Mouse (Mus musculus) 3T3-L1 (cell line): Measurements from ENCODE around the gene Top3a.

Source experiments
- DNase-seq: peaks from one replicate; pipeline ENCODE4 v3.0.0-alpha.2; 2015; ENCODE audit warnings: low read depth, low spot score

The Top3a gene

DNA sequence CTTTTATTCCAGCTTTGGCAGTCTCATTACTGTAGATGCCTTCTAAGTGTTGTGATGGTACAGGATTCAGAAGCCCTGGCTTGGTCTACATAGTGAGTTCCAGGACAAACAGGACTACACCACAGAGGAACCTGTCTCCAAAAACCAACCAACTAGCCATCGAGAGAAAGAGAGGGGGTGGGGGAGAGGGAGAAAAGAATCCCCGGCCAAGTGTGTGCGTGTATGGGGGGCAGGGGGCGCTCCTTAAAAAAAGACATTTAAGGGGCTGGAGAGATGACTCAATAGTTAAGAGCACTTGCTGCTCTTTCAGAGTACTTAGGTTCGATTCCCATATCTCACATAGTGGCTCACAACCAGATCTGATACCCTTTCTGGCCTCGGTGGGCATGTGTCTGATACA lies 1.6 kb downstream of the Top3a start:
- no peak for DNase-seq

DNA sequence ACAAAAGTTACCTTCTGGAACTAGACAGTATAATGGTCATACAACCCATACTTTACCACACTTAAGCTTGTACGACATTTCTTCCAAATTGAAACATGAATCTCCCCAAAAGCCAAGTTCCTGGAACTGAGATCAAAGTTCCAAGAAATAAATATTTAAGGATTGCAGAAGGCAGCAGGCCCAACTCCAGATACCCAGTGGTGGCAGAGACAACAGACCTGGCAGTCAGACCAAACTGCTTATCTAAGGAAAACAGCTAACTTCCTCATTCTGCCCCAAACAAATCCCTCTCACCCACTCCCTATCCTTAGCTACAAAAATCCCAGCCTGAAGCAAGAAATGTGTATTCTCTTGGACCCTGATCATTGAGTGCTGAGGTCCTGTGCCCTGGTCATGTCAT lies 2.3 kb downstream of the Top3a start:
- no peak for DNase-seq

DNA sequence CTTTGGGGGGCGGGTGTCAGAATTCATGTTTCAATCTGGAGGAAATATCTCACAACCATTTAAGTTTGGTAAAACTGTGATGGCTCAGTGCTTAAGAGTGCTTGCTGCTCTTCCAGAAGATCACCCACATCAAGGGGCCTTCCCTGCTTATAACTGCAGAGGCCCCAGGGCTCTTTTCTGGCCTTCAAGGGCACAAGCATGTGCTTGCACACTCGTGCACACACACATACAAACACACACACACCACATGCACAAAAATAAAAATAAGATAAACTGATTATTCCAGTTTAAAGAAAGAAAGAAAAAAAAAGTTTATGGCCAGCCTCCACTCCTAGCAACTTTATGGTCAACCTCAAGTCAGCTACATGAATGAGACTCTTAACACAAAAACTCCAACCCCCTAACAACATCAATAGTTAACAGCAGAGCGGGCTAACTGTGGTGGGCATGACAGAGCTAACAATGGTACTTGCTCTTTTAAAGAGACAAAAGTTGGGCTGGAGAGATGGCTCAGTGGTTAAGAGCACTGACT lies 2.9 kb downstream of the Top3a start:
- no peak for DNase-seq

DNA sequence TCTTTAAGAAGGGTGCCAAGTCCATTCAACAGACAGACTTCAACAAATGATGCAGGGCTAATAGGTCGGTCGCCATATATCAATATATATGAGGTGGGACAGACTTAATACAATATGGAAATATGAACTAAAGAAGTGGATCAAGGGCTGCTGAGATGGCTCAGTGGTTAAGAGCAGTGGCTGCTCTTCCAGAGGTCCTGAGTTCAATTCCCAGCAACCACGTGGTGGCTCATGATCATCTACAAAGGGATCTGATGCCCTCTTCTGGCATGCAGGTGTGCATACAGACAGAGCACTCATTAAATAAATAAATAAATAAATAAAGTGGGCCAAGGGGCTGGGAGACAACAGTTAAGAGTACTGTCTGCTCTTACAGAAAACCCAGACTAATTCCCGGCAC lies 5.0 kb downstream of the Top3a start:
- no peak for DNase-seq

DNA sequence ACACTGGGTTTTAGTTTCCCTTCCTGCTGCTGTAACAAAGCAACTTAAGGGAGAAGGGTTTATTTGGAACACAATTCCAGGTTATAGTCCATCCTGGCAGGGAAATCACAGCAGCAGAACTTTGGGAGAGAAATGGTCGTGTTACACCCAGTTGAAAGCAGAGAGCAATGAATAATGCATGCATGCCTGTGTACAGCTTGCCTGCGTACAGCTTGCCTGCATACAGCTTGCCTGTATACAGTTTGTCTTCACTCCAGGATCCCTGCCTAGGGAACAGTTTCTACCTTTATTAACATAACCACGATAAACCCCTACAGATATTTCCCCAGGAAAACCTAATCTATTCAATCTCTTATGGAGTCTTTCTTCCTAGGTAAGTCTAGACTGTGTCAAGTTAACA lies 6.4 kb downstream of the Top3a start:
- DNase-seq = no peak

DNA sequence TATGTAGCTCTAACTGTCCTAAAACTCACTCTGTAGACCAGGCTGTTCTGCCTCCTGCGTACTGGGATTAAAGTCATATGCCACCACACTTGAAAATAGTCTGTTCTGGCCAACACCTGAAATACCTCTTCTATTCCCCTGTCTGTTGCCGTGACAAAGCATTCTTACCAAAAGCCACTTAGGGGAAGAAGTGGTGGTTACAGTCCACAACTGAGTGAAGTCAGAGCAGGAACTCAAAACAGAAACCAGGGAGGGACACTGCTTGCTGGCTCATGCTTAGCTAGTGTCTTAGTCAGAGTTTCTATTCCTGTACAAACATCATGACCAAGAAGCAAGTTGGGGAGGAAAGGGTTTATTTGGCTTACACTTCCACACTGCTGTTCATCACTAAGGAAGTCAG lies 7.8 kb downstream of the Top3a start:
- DNase-seq = no peak

DNA sequence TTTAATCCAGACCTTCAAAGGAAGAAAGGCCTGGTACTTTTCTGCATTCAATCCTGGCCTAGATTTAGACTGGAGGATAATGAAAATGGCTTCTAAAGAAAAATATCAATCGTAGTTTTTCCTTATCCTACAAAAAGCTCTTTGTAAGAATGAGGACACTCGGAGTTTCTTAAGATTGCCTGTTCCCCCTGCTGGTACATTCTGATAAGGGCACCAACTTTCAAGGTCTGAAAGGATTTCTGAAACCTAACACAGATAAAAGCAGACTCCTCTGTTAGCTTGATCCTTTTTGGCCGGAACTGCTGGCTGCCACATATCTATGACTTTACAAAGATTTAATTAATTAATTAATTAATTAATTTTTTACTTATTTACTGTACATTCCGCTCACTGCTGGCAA lies 10.2 kb downstream of the Top3a start:
- peak; percentile 41 for DNase-seq

DNA sequence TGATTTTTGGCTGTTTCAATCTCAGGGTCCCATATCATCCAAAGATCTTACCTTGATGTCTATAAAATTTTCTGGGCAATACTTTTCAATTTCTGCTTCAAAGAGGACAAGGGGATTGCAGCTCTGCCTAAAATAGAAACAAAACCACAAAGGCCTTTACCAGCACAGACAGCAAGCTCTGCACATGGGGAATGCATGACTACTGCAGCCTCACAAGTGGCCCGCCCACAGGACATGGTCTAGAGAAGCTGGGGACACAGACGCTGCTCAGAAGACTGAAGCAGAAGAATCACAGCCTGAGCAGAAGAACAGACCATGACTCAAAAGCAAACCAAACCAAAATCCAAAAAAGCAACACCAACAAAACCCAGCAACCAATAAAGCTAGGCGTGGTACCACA lies 15.5 kb downstream of the Top3a start:
- DNase-seq = no peak

DNA sequence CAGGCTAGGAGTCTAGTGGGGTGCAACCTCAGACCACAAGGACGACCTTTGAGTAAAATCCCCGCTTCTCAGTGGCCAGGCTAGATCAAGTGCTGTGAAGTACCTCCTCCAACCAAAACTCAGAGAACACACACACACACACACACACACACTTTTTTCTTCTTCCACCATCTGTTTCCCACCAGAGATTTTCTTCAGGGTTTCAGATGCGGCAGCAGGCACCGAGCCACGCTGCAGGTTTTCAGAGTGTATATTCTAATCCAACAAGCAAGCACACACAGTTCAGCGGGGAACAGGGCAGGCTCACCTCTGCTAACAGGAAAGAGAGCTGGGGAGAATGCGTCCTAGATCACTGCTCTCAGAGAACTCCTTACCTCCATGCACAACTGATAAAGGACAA lies 21.6 kb downstream of the Top3a start:
- no peak for DNase-seq

DNA sequence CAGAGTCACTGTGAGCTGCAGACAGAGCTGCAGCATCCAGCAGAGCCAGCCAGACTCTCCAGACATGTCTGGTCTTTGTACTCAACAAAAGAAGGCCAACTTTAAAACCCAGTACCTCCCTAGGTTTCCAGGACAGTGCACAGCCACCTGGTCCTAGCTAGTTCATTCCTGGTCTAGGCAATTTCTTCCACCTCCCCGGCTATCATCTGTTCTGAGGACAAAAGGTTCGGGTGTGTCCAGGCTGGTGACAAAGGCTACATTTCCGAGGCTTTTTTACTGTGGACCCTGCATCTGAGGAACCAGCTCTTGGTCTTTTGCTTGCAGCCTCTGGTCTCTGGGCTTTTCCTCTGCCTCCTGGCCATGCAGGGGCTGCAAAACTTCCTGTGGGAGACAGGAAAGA lies 36.8 kb downstream of the Top3a start:
- no peak for DNase-seq

DNA sequence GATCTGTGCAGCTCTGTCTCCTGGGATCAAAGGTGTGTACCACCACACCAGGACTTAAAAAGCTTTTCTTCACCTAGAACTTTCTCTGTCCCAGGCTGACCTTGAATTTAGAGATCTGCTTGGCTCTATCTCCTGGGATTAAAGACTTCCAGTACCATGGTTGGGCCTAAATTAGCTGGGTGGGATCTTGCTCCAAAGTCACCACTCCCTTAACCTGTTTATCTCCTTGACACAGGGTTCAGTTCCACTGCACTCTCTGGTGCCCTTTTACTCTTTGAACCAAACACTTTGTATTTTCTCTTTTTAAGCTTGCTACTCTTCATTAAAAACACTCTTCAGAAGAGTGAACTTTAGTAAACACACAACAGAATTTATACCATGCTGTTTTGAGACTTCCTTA lies 39.7 kb downstream of the Top3a start:
- no peak for DNase-seq

DNA sequence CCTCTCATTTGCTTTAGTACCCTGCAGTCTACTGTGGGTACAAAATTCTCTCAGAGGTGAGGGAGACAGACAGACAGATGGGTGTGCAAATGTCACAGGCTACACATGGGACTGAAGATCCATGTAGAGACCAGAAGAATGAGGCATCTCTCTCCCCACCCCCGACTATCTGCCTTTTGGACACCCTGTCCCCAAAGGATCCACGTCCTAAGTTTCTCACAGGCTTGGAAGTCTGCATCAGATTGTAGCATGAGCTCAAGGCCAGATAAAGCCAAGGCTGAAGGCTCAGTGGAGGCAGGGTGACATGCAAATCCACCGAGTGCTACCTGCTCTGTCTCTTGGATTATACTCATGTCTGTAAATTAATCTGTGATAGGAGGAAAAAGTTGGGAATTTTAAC lies 40.7 kb downstream of the Top3a start:
- DNase-seq = no peak

DNA sequence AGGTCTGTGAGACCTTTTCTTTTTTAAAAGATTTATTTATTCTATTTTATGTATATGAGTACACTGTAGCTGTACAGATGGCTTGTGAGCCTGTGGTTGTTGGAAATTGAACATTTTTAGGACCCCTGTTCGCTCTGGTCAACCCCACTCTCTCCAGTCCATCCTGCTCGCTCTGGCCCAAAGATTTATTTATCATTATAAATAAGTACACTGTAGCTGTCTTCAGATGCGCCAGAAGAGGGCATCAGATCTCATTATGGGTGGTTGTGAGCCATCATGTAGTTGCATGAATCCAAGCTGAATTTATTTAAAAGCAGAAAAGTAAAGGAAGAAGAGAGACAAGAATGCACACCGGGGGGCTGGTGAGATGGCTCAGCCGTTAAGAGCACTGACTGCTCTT lies 42.0 kb downstream of the Top3a start:
- DNase-seq = no peak

DNA sequence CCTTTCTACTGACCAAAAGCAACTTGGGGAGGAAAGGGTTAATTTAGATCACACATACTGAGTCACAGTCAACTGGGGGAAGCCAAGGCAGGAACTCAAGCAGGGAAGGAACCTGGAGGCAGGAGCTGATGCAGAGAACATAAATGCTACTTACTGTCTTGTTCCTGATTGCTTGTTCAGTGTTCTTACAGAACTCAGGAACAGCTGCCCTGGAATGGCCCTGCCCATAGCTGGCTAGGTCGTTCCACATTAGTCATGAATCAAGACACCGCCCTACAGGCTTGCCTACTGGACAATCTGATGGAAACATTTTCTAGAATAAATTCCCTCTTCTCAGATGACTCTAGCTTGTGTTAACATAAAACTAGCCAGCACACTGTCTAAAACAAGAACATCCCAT lies 43.0 kb downstream of the Top3a start:
- DNase-seq = peak; percentile 70

DNA sequence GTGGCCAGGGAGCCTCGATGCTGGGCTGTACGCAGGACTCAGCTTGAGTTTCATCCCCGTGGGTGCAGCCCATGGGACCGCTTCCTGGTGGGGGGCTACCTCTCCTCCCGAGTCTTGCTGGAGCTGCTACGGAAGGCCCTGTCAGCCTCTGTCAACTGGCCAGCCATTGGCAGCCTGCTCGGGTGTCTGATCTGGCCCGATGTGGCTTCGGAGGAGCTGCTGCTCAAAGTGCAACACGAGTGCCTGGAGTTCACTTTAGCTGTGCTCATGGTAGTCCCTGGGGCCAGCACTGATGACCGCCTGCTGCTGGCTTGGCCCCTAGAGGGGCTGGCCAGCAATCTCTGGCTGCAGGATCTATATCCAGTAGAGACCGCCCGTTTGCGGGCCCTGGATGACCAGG lies 45.9 kb downstream of the Top3a start:
- no peak for DNase-seq

DNA sequence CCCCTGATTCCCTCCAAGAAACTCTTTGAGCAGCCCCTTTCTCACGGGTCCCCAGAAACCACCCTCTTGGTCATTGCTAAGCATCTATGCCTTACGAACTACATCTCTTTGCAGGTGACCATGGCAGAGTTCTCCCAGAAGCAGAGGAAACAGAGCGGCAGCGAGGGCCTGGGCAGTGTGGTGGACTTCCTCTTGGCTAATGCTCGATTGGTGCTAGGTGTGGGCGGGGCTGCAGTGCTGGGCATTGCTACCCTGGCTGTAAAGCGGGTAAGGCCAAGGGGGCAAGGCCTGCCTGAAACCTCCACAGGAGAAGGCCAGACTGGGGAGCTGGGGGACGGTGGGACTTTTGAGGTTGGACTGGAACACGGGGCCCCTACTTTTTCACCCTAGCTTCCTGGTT lies 47.0 kb downstream of the Top3a start:
- no peak for DNase-seq

DNA sequence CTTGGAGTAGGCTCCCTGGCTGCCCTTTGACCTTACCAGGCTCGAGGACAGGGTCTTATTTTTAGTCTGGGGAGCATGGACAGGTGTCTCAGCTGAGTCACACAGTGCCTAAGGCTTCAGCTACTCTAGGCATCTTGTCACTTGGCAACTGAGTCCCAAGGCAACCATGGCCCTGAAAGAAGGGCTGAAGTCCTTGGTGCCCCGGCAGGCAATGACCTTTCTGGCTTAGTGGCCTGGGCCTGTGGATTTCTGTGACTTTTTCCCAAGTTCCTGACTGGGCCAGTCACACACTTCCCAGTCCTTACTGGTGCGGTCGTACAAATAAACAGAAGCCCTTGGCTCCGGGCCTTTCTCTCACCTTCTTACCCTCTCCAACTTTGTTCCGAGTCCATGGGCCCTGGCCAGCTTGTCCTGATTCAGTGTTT lies 47.9 kb downstream of the Top3a start:
- DNase-seq = no peak

DNA sequence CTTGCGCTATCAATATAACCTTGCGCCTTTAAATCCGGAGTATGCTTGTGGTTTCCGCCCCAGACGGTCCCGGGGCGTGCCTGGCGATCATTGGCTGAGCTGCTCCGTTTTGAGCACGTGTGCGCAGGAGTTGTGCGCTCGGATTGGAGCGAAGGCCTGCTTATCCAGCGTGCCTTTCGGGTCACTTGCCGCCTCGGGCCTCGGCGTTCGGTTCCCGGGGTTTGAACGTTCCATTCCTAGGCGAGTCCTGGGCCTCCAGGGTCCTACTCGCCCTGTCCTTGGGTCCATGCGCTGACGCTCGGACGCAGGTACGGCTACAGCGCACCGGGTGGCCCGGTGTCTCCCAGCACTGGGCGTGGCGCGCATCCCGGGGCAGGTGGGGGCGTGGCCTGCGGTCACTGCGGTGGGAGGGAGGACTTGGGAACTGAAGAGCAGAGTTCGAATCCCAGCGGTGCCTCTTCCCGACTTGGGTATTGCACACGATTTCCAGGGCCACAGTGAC lies 48.9 kb downstream of the Top3a start, which contains the start of gene Mief2:
TSS of gene Mief2 (plus strand) at position 139 of the 502 bp plus-strand sequence.
- peak; percentile 96 for DNase-seq

DNA sequence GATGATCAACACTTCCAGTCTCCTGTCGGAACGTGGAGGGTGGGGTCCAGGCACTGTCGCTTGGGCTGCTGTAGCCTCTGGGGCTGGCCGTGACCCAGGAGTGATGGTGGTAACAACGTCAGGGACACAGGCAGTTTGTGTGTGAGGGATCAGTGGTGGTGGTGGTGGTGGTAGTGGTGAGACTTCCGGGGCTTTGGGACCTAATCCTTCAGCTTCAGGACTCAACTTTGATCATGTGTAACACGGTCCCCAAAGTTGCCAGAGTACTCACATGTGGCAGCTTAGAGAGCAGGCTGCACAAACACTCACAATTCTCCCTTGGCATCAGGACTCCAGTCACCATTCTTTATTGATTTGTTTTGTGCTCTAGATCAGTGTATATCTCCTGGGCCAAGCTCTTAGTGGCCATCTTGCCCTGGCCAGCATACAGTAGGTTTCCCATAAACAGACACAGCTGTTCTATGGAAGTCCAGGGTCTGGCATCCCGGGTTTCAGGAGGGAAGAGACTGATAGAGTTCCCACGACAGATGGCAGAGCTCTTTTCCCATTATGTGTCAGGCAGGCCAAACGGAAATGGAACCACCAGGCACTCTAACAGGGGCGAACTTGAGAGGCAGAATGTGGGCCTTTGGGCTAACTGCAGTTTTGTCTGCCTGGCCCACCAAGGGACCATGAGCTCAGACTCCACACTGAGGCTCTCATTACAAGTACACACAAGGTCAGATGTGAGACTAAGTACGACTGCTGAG lies 49.6 kb downstream of the Top3a start:
- no peak for DNase-seq

DNA sequence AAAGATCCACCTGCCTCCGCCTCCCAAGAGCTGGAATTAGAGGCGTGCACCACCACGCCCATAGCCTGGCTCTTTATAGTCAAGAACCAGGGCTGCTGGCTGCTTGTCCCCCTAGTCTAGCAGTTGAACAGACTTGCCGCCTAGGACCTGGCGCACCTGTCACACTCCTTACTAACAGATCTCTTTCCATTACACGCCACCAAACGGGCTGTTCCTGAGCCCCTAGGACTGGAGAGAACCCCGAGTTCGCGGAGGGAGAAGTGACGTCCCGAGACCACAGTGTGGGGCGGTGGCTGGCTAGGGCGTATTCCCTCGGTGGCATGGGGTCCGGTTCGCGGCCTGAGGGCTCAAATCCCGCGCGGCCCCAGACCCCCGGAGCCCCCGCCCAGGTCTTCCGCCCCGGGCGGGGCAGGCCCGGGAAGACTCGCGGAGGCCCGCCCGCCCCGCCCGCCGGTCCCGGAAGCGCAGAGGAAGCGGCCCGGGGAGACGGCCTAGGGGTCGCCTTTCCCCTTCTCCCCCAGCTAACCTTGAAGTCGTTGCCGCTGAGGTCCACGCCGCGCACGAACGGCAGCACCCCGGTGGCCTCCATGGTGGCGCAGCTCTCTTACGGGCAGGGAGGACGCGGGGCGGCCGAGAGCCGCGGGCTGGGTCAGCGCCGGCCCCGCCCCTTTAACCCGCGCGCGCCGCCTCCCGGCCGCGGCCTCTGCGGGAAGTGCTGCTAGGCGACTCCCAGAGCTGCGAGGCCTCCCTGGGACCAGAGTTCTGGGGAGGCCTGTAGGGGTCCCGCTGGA lies 50.4 kb downstream of the Top3a start, which contains the start of gene Flii:
TSS of gene Flii (minus strand) at position 663 of the 791 bp plus-strand sequence.
- peak; percentile 71 for DNase-seq

DNA sequence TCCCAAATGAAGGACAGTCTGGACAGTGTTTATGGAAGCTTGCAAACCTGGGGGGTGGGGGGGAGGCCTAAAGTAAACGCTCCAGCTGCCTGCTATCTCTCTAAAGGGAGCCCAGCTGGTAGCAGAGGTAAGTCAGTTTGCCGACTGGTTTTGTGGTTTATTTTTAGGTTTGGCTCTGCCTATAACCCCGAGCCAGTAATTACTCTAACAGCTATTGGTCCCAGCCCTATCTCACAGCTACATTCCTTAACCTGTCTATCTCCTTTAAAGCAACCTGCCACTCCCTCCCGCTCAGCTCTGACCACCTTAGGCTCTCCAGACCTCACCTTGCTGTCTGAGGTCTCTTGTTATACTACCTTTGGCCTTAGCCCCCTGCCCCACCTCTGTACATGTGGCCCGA lies 57.9 kb downstream of the Top3a start:
- DNase-seq = no peak

DNA sequence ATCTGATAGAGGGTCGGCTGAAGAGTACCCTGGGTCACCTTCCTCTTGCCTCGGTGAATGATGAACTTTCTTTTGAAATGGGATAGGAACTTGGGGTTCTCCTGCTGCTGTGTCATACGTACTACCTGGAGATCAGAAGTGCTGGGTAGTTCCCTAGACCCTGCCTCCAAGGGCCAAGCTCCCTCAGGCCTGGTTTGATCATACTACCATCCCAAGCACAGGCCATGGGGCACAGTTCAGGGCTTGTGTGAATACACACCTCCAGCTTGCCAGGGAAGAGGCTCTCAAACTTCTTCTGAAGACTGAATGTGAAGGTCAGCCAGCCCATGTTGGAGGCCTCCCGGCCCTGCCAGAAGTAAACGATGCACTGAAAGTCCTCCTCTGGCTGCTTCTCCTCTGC lies 61.3 kb downstream of the Top3a start:
- no peak for DNase-seq
